Mouse (Mus musculus) forebrain, embryonic 16.5 days (tissue): ENCODE results near the gene Bivm. TPM values are rescaled to one million over a fixed set of nuclear protein-coding genes. Genes with fewer than 3 reads are reported as not detected.

Experiments used
- ATAC-seq: fragments of 200-750 bp; cut with Nextera tagmentation; 2 replicates; pipeline ENCODE4 v1.8.0; 2017; ENCODE audit warnings: mild to moderate bottlenecking, moderate library complexity
- H3K27ac ChIP-seq: fragments of 300-500 bp; sonication (generic); 2 replicates; pipeline ENCODE4 v1.5.1; 2014; ENCODE audit warnings: low read length, control low read depth
- H3K27me3 ChIP-seq: fragments of 300-500 bp; sonication (generic); replicated peaks from 2 replicates; pipeline ENCODE4 v1.6.1; 2014; ENCODE audit warnings: low read length; ENCODE audit not compliant: control insufficient read depth, insufficient read depth
- H3K36me3 ChIP-seq: fragments of 300-500 bp; sonication (generic); 2 replicates; pipeline ENCODE4 v1.6.1; 2014; ENCODE audit not compliant: control insufficient read depth, insufficient read depth
- H3K4me1 ChIP-seq: fragments of 300-500 bp; sonication (generic); replicated peaks from 2 replicates; pipeline ENCODE4 v1.6.1; 2014; ENCODE audit warnings: low read length; ENCODE audit not compliant: control insufficient read depth, insufficient read depth
- H3K4me2 ChIP-seq: fragments of 300-500 bp; sonication (generic); 2 replicates; pipeline ENCODE4 v1.6.1; 2014; ENCODE audit warnings: mild to moderate bottlenecking, low read length, control low read depth
- H3K4me3 ChIP-seq: fragments of 300-500 bp; sonication (generic); replicated peaks from 2 replicates; pipeline ENCODE4 v1.5.1; 2014; ENCODE audit warnings: mild to moderate bottlenecking, low read length, control low read depth
- H3K9ac ChIP-seq: fragments of 300-500 bp; sonication (generic); replicated peaks from 2 replicates; pipeline ENCODE4 v1.6.1; 2014; ENCODE audit warnings: low read depth, low read length, control low read depth
- H3K9me3 ChIP-seq: fragments of 300-500 bp; sonication (generic); 2 replicates; pipeline ENCODE4 v1.6.1; 2016; ENCODE audit warnings: low read length; ENCODE audit not compliant: control insufficient read depth
- WGBS: fragments of 180-500 bp; shearing (Covaris S2); extraction: QIAGEN DNeasy Blood & Tissue Kit; methylation state at CpG from one replicate; pipeline ENCODE4 v1.1.7; 2014; 5-methylcytosine and 5-hydroxymethylcytosine counted together
- polyA plus RNA-seq: library from polyadenylated mRNA; unstranded; fragments of >200 nt; fragmentation: Nextera tagmentation; extraction: Ambion mirVana; gene quantifications from 2 replicates; pipeline ENCODE4 v1.2.1, GENCODE M21; 2015

The Bivm gene
- polyA plus RNA-seq, 1 experiment from 2014 or later = 33.2 TPM

GRCm38 (mm10) chr1:44162389-44162788, 43.6 kb downstream of the Bivm start:
- Histone ChIP-seq H3K4me2 (no peak overlapping the region), H3K9ac (no peak overlapping the region), H3K36me3 (peaks cover 66% of the 10 kb centered on the region), H3K9me3 (no peaks in the 10 kb centered on the region), H3K4me1 (no peaks in the 10 kb centered on the region), H3K27me3 (no peaks in the 10 kb centered on the region), H3K27ac (no peak overlapping the region), H3K4me3 (no peak overlapping the region)
- no peak for ATAC-seq
- 92% methylated on average over 5 of the region's 5 CpGs for WGBS

GRCm38 (mm10) chr1:44167859-44168383, 49.2 kb downstream of the Bivm start:
- peaks cover 64% of the 10 kb centered on the region for H3K36me3 ChIP-seq
- no peak for ATAC-seq
- H3K27ac ChIP-seq = no peak overlapping the region

GRCm38 (mm10) chr1:44172656-44173055, 53.9 kb downstream of the Bivm start:
- no peak overlapping the region for H3K4me3 ChIP-seq
- H3K9ac ChIP-seq = no peak overlapping the region
- no peak overlapping the region for H3K4me2 ChIP-seq
- no peak overlapping the region for H3K27ac ChIP-seq
- no peak for ATAC-seq
- peaks cover 61% of the 10 kb centered on the region for H3K36me3 ChIP-seq
- H3K9me3 ChIP-seq = 0 out of 2 replicates have a peak, but pooled peaks cover 3% of the 10 kb centered on the region
- H3K4me1 ChIP-seq = no peaks in the 10 kb centered on the region
- WGBS = 98% methylated on average over 4 of the region's 4 CpGs
- H3K27me3 ChIP-seq = no peaks in the 10 kb centered on the region

More at GRCm38 (mm10) chr1:44167859-44168383, 49.2 kb downstream of the Bivm start:
- Histone ChIP-seq H3K9me3 (0 out of 2 replicates have a peak, but pooled peaks cover 3% of the 10 kb centered on the region), H3K4me1 (no peaks in the 10 kb centered on the region), H3K4me2 (no peak overlapping the region), H3K9ac (no peak overlapping the region), H3K4me3 (no peak overlapping the region), H3K27me3 (no peaks in the 10 kb centered on the region)
- WGBS = 96% methylated on average over 3 of the region's 3 CpGs

- no peak overlapping the region for H3K4me2 ChIP-seq
- H3K27me3 ChIP-seq = no peaks in the 10 kb centered on the region
- H3K36me3 ChIP-seq = peaks cover 50% of the 10 kb centered on the region
- no peak overlapping the region for H3K27ac ChIP-seq
- 0 out of 2 replicates have a peak, but pooled peaks cover 3% of the 10 kb centered on the region for H3K9me3 ChIP-seq
- no peaks in the 10 kb centered on the region for H3K4me1 ChIP-seq
- 91% methylated on average over 8 of the region's 8 CpGs for WGBS
- ATAC-seq = no peak
- no peak overlapping the region for H3K4me3 ChIP-seq
- no peak overlapping the region for H3K9ac ChIP-seq
Observed at GRCm38 (mm10) chr1:44173903-44174302, 55.1 kb downstream of the Bivm start.

GRCm38 (mm10) chr1:44178086-44178485, 59.3 kb downstream of the Bivm start:
- WGBS = 94% methylated on average over 5 of the region's 5 CpGs
- H3K27me3 ChIP-seq = no peaks in the 10 kb centered on the region
- no peak for ATAC-seq
- no peaks in the 10 kb centered on the region for H3K4me1 ChIP-seq
- H3K27ac ChIP-seq = no peak overlapping the region
- H3K9me3 ChIP-seq = no peaks in the 10 kb centered on the region
- peaks cover 36% of the 10 kb centered on the region for H3K36me3 ChIP-seq
- no peak overlapping the region for H3K4me2 ChIP-seq
- no peak overlapping the region for H3K4me3 ChIP-seq
- H3K9ac ChIP-seq = no peak overlapping the region

- ATAC-seq = no peak
Observed at GRCm38 (mm10) chr1:44186396-44186795, 67.6 kb downstream of the Bivm start.

More at GRCm38 (mm10) chr1:44186396-44186795, 67.6 kb downstream of the Bivm start:
- peaks cover 9% of the 10 kb centered on the region for H3K36me3 ChIP-seq
- no peak overlapping the region for H3K4me2 ChIP-seq
- no peak overlapping the region for H3K4me3 ChIP-seq
- no peaks in the 10 kb centered on the region for H3K9me3 ChIP-seq
- H3K9ac ChIP-seq = no peak overlapping the region
- no peaks in the 10 kb centered on the region for H3K27me3 ChIP-seq
- no peak overlapping the region for H3K27ac ChIP-seq
- no peaks in the 10 kb centered on the region for H3K4me1 ChIP-seq

Other genes with a start within 250 kb of the Bivm start
- 58.6 and 67.0 TPM in 2 replicates for gene Tpp2, start 185.3 kb upstream of the Bivm start, polyA plus RNA-seq
- 2.7 and 2.9 TPM in 2 replicates for gene Mettl21c, start 98.9 kb upstream of the Bivm start, polyA plus RNA-seq
- gene Gm8251, start 57.0 kb upstream of the Bivm start, polyA plus RNA-seq = 0.05 and 0.11 TPM in 2 replicates
- 64.6 and 75.4 TPM in 2 replicates for gene Tex30, start 16.5 kb upstream of the Bivm start, polyA plus RNA-seq
- 27.6 and 33.1 TPM in 2 replicates for gene Kdelc1, start 149 bp upstream of the Bivm start, polyA plus RNA-seq
- 35.3 and 39.4 TPM in 2 replicates for gene Ercc5, start 28.8 kb downstream of the Bivm start, polyA plus RNA-seq
- 0.08 TPM in 1 of 2 replicates, not detected in the other for gene Mettl21e, start 100.0 kb downstream of the Bivm start, polyA plus RNA-seq